Mouse (Mus musculus) C2C12 (cell line): Measurements from ENCODE around the gene Kitl.

ENCODE experiments used
- CEBPB ChIP-seq: IDR thresholded peaks from one replicate; pipeline ENCODE4 v1.6.1; 2011; ENCODE audit warnings: low read depth, mild to moderate bottlenecking, control low read depth, moderate library complexity
- CTCF ChIP-seq: IDR thresholded peaks from one replicate; pipeline ENCODE4 v1.5.1; 2011; ENCODE audit not compliant: control insufficient read depth, insufficient read depth, insufficient read length
- FOSL1 ChIP-seq: IDR thresholded peaks from one replicate; pipeline ENCODE4 v1.8.0; 2011; ENCODE audit warnings: mild to moderate bottlenecking, low read length; ENCODE audit not compliant: poor library complexity, insufficient read depth, severe bottlenecking
- MAX ChIP-seq: IDR thresholded peaks from one replicate; pipeline ENCODE4 v1.6.1; 2011; ENCODE audit warnings: mild to moderate bottlenecking, control low read depth
- USF1 ChIP-seq: IDR thresholded peaks from one replicate; pipeline ENCODE4 v1.6.1; 2011; ENCODE audit warnings: low read depth, mild to moderate bottlenecking, control low read depth, moderate library complexity

DNA sequence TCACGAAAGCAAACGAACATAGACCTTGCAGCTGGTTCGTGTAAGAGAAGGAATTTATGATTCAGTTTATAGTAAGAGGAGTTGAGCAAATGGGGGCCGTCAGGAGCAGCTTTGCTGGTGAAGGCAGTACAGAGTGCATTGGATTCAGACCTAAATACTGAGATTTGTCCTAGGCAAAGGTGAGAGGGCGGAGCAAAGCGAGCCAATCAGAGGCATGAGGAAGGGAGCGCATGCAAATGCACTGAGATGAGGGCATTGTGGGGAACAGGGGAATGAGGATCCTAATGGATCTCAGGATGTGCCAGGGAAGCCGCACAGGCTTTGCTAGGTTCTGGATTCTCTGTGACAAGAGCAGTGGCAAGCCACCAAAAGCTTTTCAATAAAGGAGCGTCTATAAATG, 5.1 kb upstream of the Kitl start:
- TF ChIP-seq CTCF = no peak
- TF ChIP-seq USF1 = no peak
- no peak for TF ChIP-seq MAX
- no peak for TF ChIP-seq FOSL1
- TF ChIP-seq CEBPB = no peak
